Mouse (Mus musculus) forebrain, embryonic 11.5 days (tissue): ENCODE measurements around the gene Noa1. TPM values are rescaled to one million over a fixed set of nuclear protein-coding genes. Genes with fewer than 3 reads are reported as not detected.

Experiments
- ATAC-seq: fragments of 200-750 bp; cut with Nextera tagmentation; replicated peaks from 2 replicates; pipeline ENCODE4 v1.8.0; 2017; ENCODE audit warnings: moderate TSS enrichment; ENCODE audit not compliant: low FRiP score
- DNase-seq: peaks from one replicate; pipeline ENCODE4 v3.0.0-alpha.2; 2017; ENCODE audit warnings: low spot score
- H3K27ac ChIP-seq: fragments of 300-500 bp; sonication (generic); 2 replicates; pipeline ENCODE4 v1.5.1; 2014; ENCODE audit warnings: low read depth, low read length
- H3K27me3 ChIP-seq: fragments of 300-500 bp; sonication (generic); 2 replicates; pipeline ENCODE4 v1.6.1; 2014; ENCODE audit warnings: mild to moderate bottlenecking, low read length, mixed read lengths; ENCODE audit not compliant: control insufficient read depth, insufficient read depth
- H3K36me3 ChIP-seq: fragments of 300-500 bp; sonication (generic); 2 replicates; pipeline ENCODE4 v1.6.1; 2014; ENCODE audit warnings: mild to moderate bottlenecking, low read length, moderate library complexity, mixed read lengths; ENCODE audit not compliant: control insufficient read depth, insufficient read depth
- H3K4me1 ChIP-seq: fragments of 300-500 bp; sonication (generic); replicated peaks from 2 replicates; pipeline ENCODE4 v1.6.1; 2014; ENCODE audit warnings: low read length, mixed read lengths; ENCODE audit not compliant: control insufficient read depth, insufficient read depth
- H3K4me2 ChIP-seq: fragments of 300-500 bp; sonication (generic); 2 replicates; pipeline ENCODE4 v1.6.1; 2014; ENCODE audit warnings: low read depth, mild to moderate bottlenecking, low read length, moderate library complexity, mixed read lengths; ENCODE audit not compliant: severe bottlenecking
- H3K4me3 ChIP-seq: fragments of 300-500 bp; sonication (generic); 2 replicates; pipeline ENCODE4 v1.5.1; 2014; ENCODE audit warnings: low read depth, low read length
- H3K9ac ChIP-seq: fragments of 300-500 bp; sonication (generic); 2 replicates; pipeline ENCODE4 v1.6.1; 2014; ENCODE audit warnings: low read length
- H3K9me3 ChIP-seq: fragments of 300-500 bp; sonication (generic); 2 replicates; pipeline ENCODE4 v1.6.1; 2016; ENCODE audit warnings: low read length, mixed read lengths; ENCODE audit not compliant: control insufficient read depth
- WGBS: fragments of 180-500 bp; shearing (Covaris S2); extraction: QIAGEN DNeasy Blood & Tissue Kit; methylation state at CpG from one replicate; pipeline ENCODE4 v1.1.7; 2014; 5-methylcytosine and 5-hydroxymethylcytosine counted together
- polyA plus RNA-seq: library from polyadenylated mRNA; unstranded; fragments of >200 nt; fragmentation: Nextera tagmentation; extraction: Ambion mirVana; gene quantifications from 2 replicates; pipeline ENCODE4 v1.2.1, GENCODE M21; 2014

Noa1 gene
- polyA plus RNA-seq, 1 experiment from 2014 or later, result 39.6 TPM

DNA sequence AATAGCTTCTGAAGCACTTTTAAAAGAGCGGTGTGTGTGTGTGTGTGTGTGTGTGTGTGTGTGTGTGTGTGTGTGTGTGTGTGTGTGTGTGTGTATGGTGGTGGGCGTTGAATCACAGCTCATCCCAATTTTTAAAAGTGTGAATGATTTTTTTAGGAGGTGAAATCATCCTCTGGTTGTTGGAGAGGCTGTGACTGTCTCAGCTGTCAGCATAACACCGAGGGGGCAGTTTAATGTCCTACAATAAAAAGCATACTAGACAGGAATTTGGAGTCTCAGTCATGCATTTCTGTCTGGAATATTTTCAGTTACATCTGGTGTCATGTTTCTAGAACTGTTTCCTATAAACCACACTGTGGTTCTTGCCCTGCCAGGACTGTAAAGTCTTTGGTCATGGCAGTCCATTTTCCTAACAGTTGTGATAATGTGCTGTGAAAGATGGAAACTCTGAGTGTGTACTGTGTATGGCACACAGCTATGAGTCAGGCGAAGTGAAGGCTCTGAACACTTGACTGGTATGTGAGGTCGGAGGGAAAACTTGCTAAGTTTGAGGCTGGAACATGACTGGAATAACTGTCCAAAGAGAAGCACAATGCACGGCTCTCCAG, 8.5 kb downstream of the Noa1 start:
- Histone ChIP-seq H3K36me3 (peaks cover 2% of the 10 kb centered on the region; the same call in 1 of the 2 replicates), H3K27ac (no peak overlapping the region), H3K9me3 (no peaks in the 10 kb centered on the region), H3K4me2 (no peak overlapping the region), H3K4me3 (no peak overlapping the region), H3K27me3 (no peaks in the 10 kb centered on the region), H3K4me1 (no peaks in the 10 kb centered on the region), H3K9ac (no peak overlapping the region)
- 92% methylated on average over 6 of the region's 6 CpGs for WGBS
- DNase-seq, result no peak
- ATAC-seq, result no peak

DNA sequence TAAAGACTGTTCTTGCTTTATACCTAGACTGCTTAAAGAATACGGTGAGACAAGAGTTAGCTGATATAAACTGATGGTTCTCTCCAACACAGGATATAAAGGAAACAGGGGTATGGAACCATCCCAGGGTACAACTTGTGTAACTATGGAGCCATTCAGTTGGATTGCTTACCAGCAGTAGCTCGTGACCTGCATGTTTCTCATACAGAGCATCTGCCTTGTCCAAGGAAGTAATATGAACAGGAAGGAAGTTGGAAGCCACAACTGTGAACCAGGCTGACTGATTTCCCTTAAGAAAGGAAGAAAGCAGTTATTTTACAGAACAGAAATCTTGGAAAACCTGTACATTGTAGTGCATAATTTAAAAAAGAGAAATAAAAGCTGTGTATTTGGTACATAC, 10.4 kb downstream of the Noa1 start:
- no peak for ATAC-seq
- no peaks in the 10 kb centered on the region for H3K9me3 ChIP-seq
- no peak for DNase-seq
- no peaks in the 10 kb centered on the region for H3K4me1 ChIP-seq
- no peaks in the 10 kb centered on the region for H3K27me3 ChIP-seq
- no peak overlapping the region for H3K9ac ChIP-seq
- H3K27ac ChIP-seq, result no peak overlapping the region
- WGBS, result 86% methylated on average over 2 of the region's 2 CpGs
- peaks cover 2% of the 10 kb centered on the region; the same call in 1 of the 2 replicates for H3K36me3 ChIP-seq
- no peak overlapping the region for H3K4me2 ChIP-seq
- H3K4me3 ChIP-seq, result no peak overlapping the region

GRCm38 (mm10) chr5:77292803-77293522, 16.9 kb downstream of the Noa1 start:
- Histone ChIP-seq H3K9me3 (no peaks in the 10 kb centered on the region), H3K27ac (no peak overlapping the region), H3K36me3 (peaks cover 14% of the 10 kb centered on the region; the same call in 1 of the 2 replicates), H3K4me1 (no peaks in the 10 kb centered on the region), H3K4me3 (no peak overlapping the region), H3K27me3 (no peaks in the 10 kb centered on the region), H3K9ac (no peak overlapping the region), H3K4me2 (no peak overlapping the region)
- DNase-seq (no peak), ATAC-seq (no peak)
- WGBS, result 92% methylated on average over 7 of the region's 7 CpGs

DNA sequence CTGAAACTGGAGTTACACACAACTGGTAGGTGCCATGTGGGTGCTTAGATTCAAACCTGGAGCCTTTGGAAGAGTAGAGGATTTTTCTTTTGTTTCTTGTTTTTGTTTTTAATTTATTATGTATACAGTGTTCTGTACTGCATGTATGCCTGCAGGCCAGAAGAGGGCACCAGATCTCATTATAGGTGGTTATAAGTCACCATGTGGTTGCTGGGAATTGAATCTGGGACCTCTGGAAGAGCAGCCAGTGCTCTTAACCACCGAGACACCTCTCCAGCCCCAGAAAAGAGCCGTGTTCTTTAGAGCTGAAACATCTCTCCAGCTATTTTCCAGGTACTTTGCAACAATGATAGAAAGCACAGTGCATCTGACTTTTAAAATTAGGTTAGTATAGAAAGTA, 19.3 kb downstream of the Noa1 start:
- no peaks in the 10 kb centered on the region for H3K9me3 ChIP-seq
- H3K27ac ChIP-seq, result no peak overlapping the region
- no peak for ATAC-seq
- no peaks in the 10 kb centered on the region for H3K4me1 ChIP-seq
- no peak overlapping the region for H3K4me2 ChIP-seq
- H3K4me3 ChIP-seq, result no peak overlapping the region
- H3K27me3 ChIP-seq, result no peaks in the 10 kb centered on the region
- no peak overlapping the region for H3K9ac ChIP-seq
- no peak for DNase-seq
- 87% methylated on average over 2 of the region's 2 CpGs for WGBS
- peaks cover 14% of the 10 kb centered on the region; the same call in 1 of the 2 replicates for H3K36me3 ChIP-seq

DNA sequence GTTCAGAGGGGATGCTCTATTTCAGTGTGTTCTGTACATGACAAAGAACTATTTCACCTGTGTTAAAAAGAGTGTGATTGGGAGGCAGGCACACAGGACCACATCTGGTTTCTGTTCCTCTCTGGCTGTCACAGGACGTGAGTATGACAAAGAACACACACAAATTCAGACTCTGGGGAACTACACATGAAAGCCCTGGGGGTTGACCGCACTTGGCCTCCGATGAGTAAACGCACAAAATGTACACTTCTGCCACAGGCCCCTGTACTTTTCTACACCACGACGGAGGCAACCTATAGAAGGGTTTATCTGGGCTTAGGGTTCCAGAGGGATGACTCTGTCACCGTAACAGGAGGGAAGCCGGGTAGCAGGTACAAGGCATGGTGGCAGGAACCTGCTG, 20.2 kb downstream of the Noa1 start:
- Histone ChIP-seq H3K36me3 (peaks cover 14% of the 10 kb centered on the region; the same call in 1 of the 2 replicates), H3K4me3 (no peak overlapping the region), H3K9ac (no peak overlapping the region), H3K27me3 (no peaks in the 10 kb centered on the region), H3K4me1 (no peaks in the 10 kb centered on the region), H3K4me2 (no peak overlapping the region), H3K27ac (no peak overlapping the region), H3K9me3 (no peaks in the 10 kb centered on the region)
- no peak for ATAC-seq
- 84% methylated on average over 8 of the region's 8 CpGs for WGBS
- no peak for DNase-seq

GRCm38 (mm10) chr5:77287901-77288300, 22.0 kb downstream of the Noa1 start:
- DNase-seq, result no peak
- 86% methylated on average over 6 of the region's 6 CpGs for WGBS
- Histone ChIP-seq H3K36me3 (peaks cover 5% of the 10 kb centered on the region; the same call in 1 of the 2 replicates), H3K27me3 (no peaks in the 10 kb centered on the region), H3K4me2 (no peak overlapping the region), H3K4me1 (no peaks in the 10 kb centered on the region), H3K4me3 (no peak overlapping the region), H3K27ac (no peak overlapping the region), H3K9ac (no peak overlapping the region), H3K9me3 (no peaks in the 10 kb centered on the region)
- ATAC-seq, result no peak

GRCm38 (mm10) chr5:77286904-77287303, 23.0 kb downstream of the Noa1 start:
- DNase-seq, result no peak

DNA sequence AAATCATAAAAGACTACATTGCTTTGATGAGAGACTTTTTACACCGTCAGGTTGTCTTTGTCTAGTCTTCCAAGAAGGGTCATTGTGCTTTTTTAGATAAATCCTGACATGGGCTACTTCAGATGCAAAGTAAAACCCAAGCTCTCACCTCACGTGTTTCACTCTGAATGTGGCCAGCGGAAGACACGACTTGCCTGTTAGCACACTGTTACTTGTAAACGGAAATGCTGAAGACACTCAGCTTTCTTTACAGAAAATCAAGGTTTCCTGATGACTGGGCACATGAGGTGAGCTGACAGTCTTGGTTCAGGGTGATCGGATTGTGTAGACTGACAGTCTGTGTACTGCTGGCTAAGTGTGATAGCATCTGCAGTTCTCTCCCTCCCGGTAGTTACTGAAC, 24.2 kb downstream of the Noa1 start:
- no peak overlapping the region for H3K4me3 ChIP-seq

More at GRCm38 (mm10) chr5:77286904-77287303, 23.0 kb downstream of the Noa1 start:
- 77% methylated on average over 5 of the region's 5 CpGs for WGBS
- Histone ChIP-seq H3K4me2 (no peak overlapping the region), H3K4me1 (no peaks in the 10 kb centered on the region), H3K9me3 (no peaks in the 10 kb centered on the region), H3K9ac (no peak overlapping the region), H3K36me3 (peaks cover 3% of the 10 kb centered on the region; the same call in 1 of the 2 replicates), H3K27ac (no peak overlapping the region), H3K27me3 (no peaks in the 10 kb centered on the region), H3K4me3 (no peak overlapping the region)
- no peak for ATAC-seq

More for the DNA sequence above, 24.2 kb downstream of the Noa1 start:
- DNase-seq (no peak), ATAC-seq (no peak)
- Histone ChIP-seq H3K4me2 (no peak overlapping the region), H3K9ac (no peak overlapping the region), H3K27me3 (no peaks in the 10 kb centered on the region), H3K9me3 (no peaks in the 10 kb centered on the region), H3K4me1 (no peaks in the 10 kb centered on the region), H3K36me3 (peaks cover 3% of the 10 kb centered on the region; the same call in 1 of the 2 replicates), H3K27ac (no peak overlapping the region)
- WGBS, result 86% methylated on average over 7 of the region's 7 CpGs
